Mouse (Mus musculus) small intestine, adult 2 months (tissue): Measurements from ENCODE around the gene Otop2. TPM values are rescaled to one million over a fixed set of nuclear protein-coding genes. Genes with fewer than 3 reads are reported as not detected.

ENCODE experiments used
- H3K27ac ChIP-seq: fragments of 200-500 bp; 2 replicates; pipeline ENCODE4 v1.5.1; 2012; ENCODE audit warnings: low read depth, low read length, control low read depth, inconsistent platforms; ENCODE audit not compliant: insufficient read depth
- H3K27me3 ChIP-seq: fragments of 200-500 bp; 2 replicates; pipeline ENCODE4 v1.6.1; 2012; ENCODE audit warnings: mild to moderate bottlenecking, moderate library complexity, low read length, inconsistent platforms; ENCODE audit not compliant: control insufficient read depth, insufficient read depth
- H3K36me3 ChIP-seq: fragments of 200-500 bp; 2 replicates; pipeline ENCODE4 v1.6.1; 2012; ENCODE audit warnings: mild to moderate bottlenecking, low read length, control low read depth, inconsistent platforms; ENCODE audit not compliant: control insufficient read depth, insufficient read depth
- H3K4me1 ChIP-seq: fragments of 200-500 bp; 2 replicates; pipeline ENCODE4 v1.6.1; 2012; ENCODE audit warnings: low read length, inconsistent platforms, mixed read lengths; ENCODE audit not compliant: control insufficient read depth, insufficient read depth, insufficient read length
- H3K4me3 ChIP-seq: fragments of 200-500 bp; 2 replicates; pipeline ENCODE4 v1.5.1; 2012; ENCODE audit warnings: low read depth, mild to moderate bottlenecking, control low read depth, inconsistent platforms, low read length, moderate library complexity
- CTCF ChIP-seq: fragments of 200-500 bp; IDR thresholded peaks from 2 replicates; pipeline ENCODE4 v1.5.1; 2012; ENCODE audit warnings: low read depth, mild to moderate bottlenecking, control low read depth, inconsistent platforms, low read length, moderate library complexity, mixed read lengths; ENCODE audit not compliant: insufficient replicate concordance, insufficient read length; ENCODE audit errors: extremely low read depth
- POLR2A ChIP-seq: fragments of 200-500 bp; IDR thresholded peaks from 2 replicates; pipeline ENCODE4 v1.6.1; 2012; ENCODE audit warnings: low read depth, mild to moderate bottlenecking, control low read depth, inconsistent platforms, low read length, moderate library complexity
- WGBS: fragments of 180-500 bp; shearing (Covaris S2); methylation state at CpG from one replicate; pipeline ENCODE4 v1.1.7; 2018; 5-methylcytosine and 5-hydroxymethylcytosine counted together
- polyA plus RNA-seq: library from polyadenylated mRNA; depleted of rRNA; stranded (reverse); fragments of >200 nt; gene quantifications from 2 replicates; pipeline ENCODE4 v1.2.3, GENCODE M21; 2012

The Otop2 gene
- polyA plus RNA-seq, 1 experiment = 1.3 TPM

GRCm38 (mm10) chr11:115298160-115298559 lies 8.8 kb upstream of the Otop2 start:
- no peaks in the 10 kb centered on the region for H3K27me3 ChIP-seq
- 78% methylated on average over 8 of the region's 8 CpGs for WGBS
- no peak overlapping the region for H3K27ac ChIP-seq
- H3K4me3 ChIP-seq = no peak overlapping the region
- H3K36me3 ChIP-seq = no peaks in the 10 kb centered on the region
- peaks cover 6% of the 10 kb centered on the region for H3K4me1 ChIP-seq
- no peak for TF ChIP-seq CTCF
- TF ChIP-seq POLR2A = no peak

GRCm38 (mm10) chr11:115300745-115301144 lies 6.2 kb upstream of the Otop2 start:
- Histone ChIP-seq H3K36me3 (no peaks in the 10 kb centered on the region), H3K27me3 (no peaks in the 10 kb centered on the region), H3K4me1 (peaks cover 6% of the 10 kb centered on the region), H3K27ac (no peak overlapping the region), H3K4me3 (no peak overlapping the region)
- no peak; the same call in 1 of the 2 replicates for TF ChIP-seq CTCF
- 86% methylated on average over 4 of the region's 4 CpGs for WGBS

DNA sequence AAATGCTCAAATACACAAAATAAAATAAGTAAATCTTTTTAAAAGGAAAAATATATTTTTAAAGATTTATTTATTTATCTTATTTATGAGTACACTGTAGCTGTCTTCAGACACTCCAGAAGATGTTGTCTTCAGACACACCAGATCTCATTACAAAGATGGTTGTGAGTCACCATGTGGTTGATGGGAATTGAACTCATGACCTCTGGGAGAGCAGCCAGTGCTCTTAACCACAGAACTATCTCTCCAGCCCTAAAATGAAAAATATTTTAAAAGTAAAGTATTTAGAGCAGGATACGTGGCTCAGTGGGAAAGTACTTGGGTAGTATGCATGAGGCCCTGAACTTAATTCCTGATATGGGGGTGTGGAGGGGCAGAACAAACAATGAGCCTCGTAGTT lies 5.6 kb upstream of the Otop2 start:
- no peaks in the 10 kb centered on the region for H3K27me3 ChIP-seq
- peaks cover 6% of the 10 kb centered on the region for H3K4me1 ChIP-seq
- WGBS = 70% methylated on average over 2 of the region's 2 CpGs
- no peak overlapping the region for H3K4me3 ChIP-seq
- TF ChIP-seq CTCF = no peak
- TF ChIP-seq POLR2A = no peak
- H3K27ac ChIP-seq = no peak overlapping the region
- H3K36me3 ChIP-seq = no peaks in the 10 kb centered on the region

GRCm38 (mm10) chr11:115303167-115303566 lies 3.8 kb upstream of the Otop2 start:
- no peak for TF ChIP-seq POLR2A
- TF ChIP-seq CTCF = no peak
- 43% methylated on average over 8 of the region's 8 CpGs for WGBS
- H3K27ac ChIP-seq = no peak overlapping the region
- no peak overlapping the region for H3K4me3 ChIP-seq
- H3K36me3 ChIP-seq = no peaks in the 10 kb centered on the region
- no peaks in the 10 kb centered on the region for H3K4me1 ChIP-seq
- H3K27me3 ChIP-seq = no peaks in the 10 kb centered on the region

GRCm38 (mm10) chr11:115308781-115309180 lies 1.8 kb downstream of the Otop2 start:
- WGBS = 42% methylated on average over 1 of the region's 1 CpGs
- H3K4me1 ChIP-seq = no peaks in the 10 kb centered on the region
- peaks cover 4% of the 10 kb centered on the region; the same call in 1 of the 2 replicates for H3K27me3 ChIP-seq
- H3K36me3 ChIP-seq = no peaks in the 10 kb centered on the region
- no peak overlapping the region for H3K4me3 ChIP-seq
- H3K27ac ChIP-seq = no peak overlapping the region
- TF ChIP-seq CTCF (no peak), POLR2A (no peak)

- TF ChIP-seq CTCF = no peak
- no peak for TF ChIP-seq POLR2A
- Histone ChIP-seq H3K36me3 (no peaks in the 10 kb centered on the region), H3K4me1 (no peaks in the 10 kb centered on the region), H3K27ac (no peak overlapping the region), H3K4me3 (no peak overlapping the region), H3K27me3 (peaks cover 44% of the 10 kb centered on the region)
- 18% methylated on average over 2 of the region's 2 CpGs for WGBS
These were observed 7.3 kb downstream of the Otop2 start for GRCm38 (mm10) chr11:115314249-115314648.

DNA sequence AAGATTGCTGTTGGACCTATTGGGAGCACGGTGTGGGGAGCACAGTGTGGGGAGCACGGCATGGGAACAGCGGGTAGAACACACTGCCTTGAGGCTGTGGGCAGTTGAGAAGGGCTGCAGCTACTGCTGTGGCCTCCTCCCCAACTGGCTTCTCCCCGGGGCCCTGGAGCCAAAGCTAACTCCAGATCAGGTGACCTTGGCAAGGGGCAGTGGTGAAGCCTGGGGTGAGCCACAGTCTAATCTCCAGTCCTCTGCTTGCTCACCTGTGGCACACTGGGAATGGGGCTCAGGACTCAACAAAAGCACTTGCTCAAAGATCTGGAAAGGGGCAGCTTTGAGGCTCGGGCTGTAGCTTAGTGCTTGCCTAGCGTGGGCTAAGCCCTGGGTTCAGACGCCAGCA lies 10.2 kb downstream of the Otop2 start:
- 62% methylated on average over 7 of the region's 7 CpGs for WGBS
- peaks cover 67% of the 10 kb centered on the region for H3K27me3 ChIP-seq

DNA sequence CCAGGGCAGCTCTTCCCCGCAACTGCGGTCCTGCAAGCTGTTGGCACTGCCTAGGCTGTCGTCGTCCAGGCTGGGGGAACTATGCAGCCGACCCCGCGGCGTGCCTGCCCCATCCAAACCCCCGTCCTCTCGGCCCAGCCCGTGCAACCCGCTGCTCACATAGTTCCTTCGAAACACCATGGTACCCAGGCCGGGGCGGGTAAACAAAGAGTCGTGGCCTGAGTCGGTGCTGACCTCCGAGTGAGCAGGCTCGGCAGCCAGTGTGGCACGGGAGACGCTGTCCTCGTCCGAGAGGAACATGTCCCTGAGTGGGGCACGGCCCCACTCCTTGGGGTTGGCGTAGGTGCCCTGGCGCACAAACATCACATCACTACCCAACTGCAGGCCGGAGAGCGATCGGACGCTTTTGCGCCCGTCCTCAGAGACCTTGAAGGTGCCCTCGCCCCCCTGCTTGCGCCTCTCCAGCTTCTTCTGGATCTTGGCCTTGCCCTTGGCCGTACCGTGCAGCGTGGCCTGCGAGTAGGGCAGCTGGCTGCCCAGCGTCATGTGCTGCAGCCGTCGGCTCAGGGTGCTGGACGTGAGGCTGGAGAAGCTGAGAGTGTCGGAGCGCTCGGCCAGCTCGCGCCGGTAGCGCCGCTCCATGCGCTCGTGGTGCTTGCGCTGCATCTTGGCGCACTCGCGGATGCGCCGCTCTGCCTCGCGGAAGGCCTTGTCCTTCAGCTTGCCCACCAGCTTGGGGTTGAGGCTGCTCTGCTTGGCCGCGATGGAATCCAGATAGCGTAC lies 11.5 kb downstream of the Otop2 start:
- no peak for TF ChIP-seq POLR2A
- no peak for TF ChIP-seq CTCF
- WGBS = 11% methylated on average over 63 of the region's 63 CpGs
- Histone ChIP-seq H3K36me3 (no peaks in the 10 kb centered on the region), H3K27me3 (peaks cover 73% of the 10 kb centered on the region), H3K4me1 (no peaks in the 10 kb centered on the region; the same call in 1 of the 2 replicates), H3K4me3 (no peak overlapping the region), H3K27ac (no peak overlapping the region)

More for the DNA sequence above, 10.2 kb downstream of the Otop2 start:
- H3K4me1 ChIP-seq = no peaks in the 10 kb centered on the region; the same call in 1 of the 2 replicates
- H3K36me3 ChIP-seq = no peaks in the 10 kb centered on the region
- TF ChIP-seq CTCF = no peak
- no peak overlapping the region for H3K4me3 ChIP-seq
- H3K27ac ChIP-seq = no peak overlapping the region
